Mouse (Mus musculus) CD4-positive, CD25-positive, alpha-beta regulatory T cell, adult 4 months (primary cell): Measurements from ENCODE around the gene Ugt1a8. TPM values are rescaled to one million over a fixed set of nuclear protein-coding genes. Genes with fewer than 3 reads are reported as not detected.

Source experiments
- ATAC-seq: one replicate; pipeline ENCODE4 v1.8.0; 2017
- polyA plus RNA-seq, 2 experiments: library from polyadenylated mRNA; unstranded; fragments of 100-300 nt; shearing (Covaris generic); gene quantifications; one replicate each; pipeline ENCODE4 v1.2.1; 2017

The Ugt1a8 gene
- polyA plus RNA-seq, 2 experiments from 2014 or later: not detected

- ATAC-seq: no peak
Observed at GRCm38 (mm10) chr1:88240579-88240978, 153.0 kb downstream of the Ugt1a8 start.

- no peak for ATAC-seq
Observed at GRCm38 (mm10) chr1:88243861-88244260, 156.2 kb downstream of the Ugt1a8 start.

GRCm38 (mm10) chr1:88245881-88246280 lies 158.3 kb downstream of the Ugt1a8 start:
- ATAC-seq: no peak

GRCm38 (mm10) chr1:88246386-88246785 lies 158.8 kb downstream of the Ugt1a8 start:
- ATAC-seq: no peak

GRCm38 (mm10) chr1:88247660-88248059 lies 160.0 kb downstream of the Ugt1a8 start:
- ATAC-seq: no peak

GRCm38 (mm10) chr1:88248658-88249057 lies 161.0 kb downstream of the Ugt1a8 start:
- ATAC-seq: no peak

GRCm38 (mm10) chr1:88249596-88249995 lies 162.0 kb downstream of the Ugt1a8 start:
- ATAC-seq: no peak

- ATAC-seq: no peak
Observed at GRCm38 (mm10) chr1:88250023-88250422, 162.4 kb downstream of the Ugt1a8 start.

- no peak for ATAC-seq
Observed at GRCm38 (mm10) chr1:88253106-88253505, 165.5 kb downstream of the Ugt1a8 start.

- ATAC-seq: no peak
Observed at GRCm38 (mm10) chr1:88253540-88253939, 165.9 kb downstream of the Ugt1a8 start.

- no peak for ATAC-seq
Observed at GRCm38 (mm10) chr1:88254793-88255465, 167.3 kb downstream of the Ugt1a8 start.

GRCm38 (mm10) chr1:88255466-88255857 lies 167.8 kb downstream of the Ugt1a8 start:
- no peak for ATAC-seq

GRCm38 (mm10) chr1:88255989-88256754 lies 168.6 kb downstream of the Ugt1a8 start:
- ATAC-seq: no peak

- no peak for ATAC-seq
Observed at GRCm38 (mm10) chr1:88256886-88257663, 169.5 kb downstream of the Ugt1a8 start.

GRCm38 (mm10) chr1:88257681-88258080 lies 170.1 kb downstream of the Ugt1a8 start:
- no peak for ATAC-seq

- no peak for ATAC-seq
Observed at GRCm38 (mm10) chr1:88258361-88258760, 170.7 kb downstream of the Ugt1a8 start.

- peak; percentile 22 for ATAC-seq
Observed at GRCm38 (mm10) chr1:88258881-88259642, 171.4 kb downstream of the Ugt1a8 start.

- ATAC-seq: no peak
Observed at GRCm38 (mm10) chr1:88259643-88260024, 172.0 kb downstream of the Ugt1a8 start.

- ATAC-seq: no peak
Observed at GRCm38 (mm10) chr1:88260114-88260513, 172.5 kb downstream of the Ugt1a8 start.

- ATAC-seq: no peak
Observed at GRCm38 (mm10) chr1:88260604-88261377, 173.2 kb downstream of the Ugt1a8 start.

- ATAC-seq: no peak
Observed at GRCm38 (mm10) chr1:88261706-88262105, 174.1 kb downstream of the Ugt1a8 start.

- ATAC-seq: no peak
Observed at GRCm38 (mm10) chr1:88262255-88262654, 174.6 kb downstream of the Ugt1a8 start.
